Mouse (Mus musculus): Measurements from ENCODE around the gene Col2a1.

The Col2a1 gene

DNA sequence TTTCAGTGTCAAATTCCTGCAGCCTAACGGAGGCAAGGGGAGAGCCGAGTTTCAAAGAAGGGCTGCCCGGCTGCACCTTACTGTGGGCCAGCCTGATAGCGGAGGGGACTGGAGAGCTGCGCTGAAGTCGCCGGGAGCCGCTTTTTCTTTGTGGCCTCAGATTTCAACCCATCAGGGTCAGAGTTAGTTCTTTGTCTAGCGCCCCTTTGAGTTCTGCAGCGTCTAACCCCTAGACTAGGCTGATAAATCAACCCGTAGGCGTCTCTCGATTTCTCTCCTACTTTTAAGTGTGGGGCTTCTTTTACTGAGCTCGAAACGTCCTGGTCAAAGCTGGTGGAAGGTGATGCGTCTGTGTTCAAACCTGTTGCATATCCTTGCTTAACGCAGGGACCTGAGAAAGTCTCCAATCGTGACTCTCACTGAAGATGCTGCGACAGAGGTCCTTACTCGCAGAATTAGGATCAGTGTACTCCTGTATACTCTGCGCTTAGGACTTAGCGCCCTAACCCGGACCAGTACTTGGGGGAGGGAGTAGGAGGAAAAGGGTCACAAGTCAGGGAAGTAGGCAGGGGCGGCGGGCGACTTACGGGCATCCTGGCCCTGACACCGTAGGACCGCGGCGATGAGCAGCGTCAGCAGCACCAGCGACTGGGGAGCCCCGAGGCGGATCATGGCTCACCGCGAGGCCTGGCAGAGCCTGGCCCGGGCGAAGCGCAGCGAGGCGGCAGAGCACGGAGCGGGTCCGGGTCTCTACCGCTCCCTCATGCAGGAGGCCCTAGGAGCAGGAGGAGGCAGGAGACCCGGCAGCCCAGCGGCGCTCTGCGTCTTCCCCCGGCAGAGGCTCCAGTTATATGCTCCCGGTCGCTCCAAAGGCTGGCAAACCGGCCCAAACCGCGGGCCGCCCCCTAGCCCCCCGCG, at the start of gene Col2a1:
Gene Col2a1 (minus strand): TSS at position 874 of the 918 bp plus-strand sequence.
- no peak for DNase-seq (ENCODE audit: low spot score)

DNA sequence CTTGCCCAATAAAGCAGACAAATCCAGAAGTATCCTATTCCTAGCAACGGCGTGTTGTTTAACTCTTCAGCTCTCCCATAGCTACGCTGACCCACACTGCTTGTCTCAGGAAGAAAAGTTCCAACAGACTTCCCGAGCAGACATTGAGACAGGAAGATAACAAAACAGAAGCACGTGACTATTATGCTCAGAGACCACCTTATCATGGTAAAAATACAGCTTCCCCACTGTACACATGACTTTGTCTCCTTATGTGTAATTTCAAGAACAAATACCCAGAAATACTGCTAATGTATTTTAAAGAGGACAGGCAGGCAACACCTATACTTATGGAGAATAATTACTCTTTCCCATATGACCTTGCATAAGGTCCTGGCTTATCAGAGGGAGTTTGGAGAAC, 47.2 kb upstream of the Col2a1 start:
- DNase-seq (ENCODE audit: low spot score): no peak

DNA sequence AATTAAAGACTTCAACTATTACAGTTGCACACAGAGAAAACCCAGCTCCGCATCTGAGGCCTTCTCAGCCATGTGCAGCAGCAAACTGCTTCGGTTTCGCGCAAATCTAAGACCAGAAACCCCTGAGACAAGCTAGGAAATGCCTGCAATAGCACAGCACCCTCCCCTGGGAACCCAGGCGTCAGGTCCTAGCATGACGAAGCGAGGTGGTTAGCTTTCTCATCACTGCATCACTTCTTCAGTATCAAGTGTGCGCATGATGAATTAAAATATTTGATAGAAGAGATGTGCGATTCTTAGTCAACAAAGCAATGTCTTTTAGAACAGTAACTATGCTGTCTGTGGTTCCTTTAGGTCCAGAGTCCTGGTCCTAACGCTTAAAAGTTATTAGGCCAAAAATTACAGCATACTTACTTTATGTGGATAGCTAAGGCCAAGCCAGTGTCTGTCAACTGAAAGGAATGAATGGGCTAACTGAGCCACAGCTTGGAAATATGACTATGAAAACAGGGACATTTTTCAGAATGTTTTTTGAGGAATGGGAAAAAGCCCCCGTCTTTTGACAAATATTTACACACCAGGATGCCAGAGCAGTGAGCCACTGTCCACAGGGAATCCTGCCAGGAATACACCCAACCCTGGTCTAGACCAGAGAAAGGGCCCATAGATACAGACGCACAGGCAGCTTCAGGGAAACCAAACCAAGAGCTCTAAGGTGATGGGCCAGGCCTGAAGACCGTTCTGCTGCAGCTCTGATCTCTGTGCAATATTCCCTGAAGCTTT, 44.6 kb upstream of the Col2a1 start:
- no peak for DNase-seq (ENCODE audit: low spot score)

DNA sequence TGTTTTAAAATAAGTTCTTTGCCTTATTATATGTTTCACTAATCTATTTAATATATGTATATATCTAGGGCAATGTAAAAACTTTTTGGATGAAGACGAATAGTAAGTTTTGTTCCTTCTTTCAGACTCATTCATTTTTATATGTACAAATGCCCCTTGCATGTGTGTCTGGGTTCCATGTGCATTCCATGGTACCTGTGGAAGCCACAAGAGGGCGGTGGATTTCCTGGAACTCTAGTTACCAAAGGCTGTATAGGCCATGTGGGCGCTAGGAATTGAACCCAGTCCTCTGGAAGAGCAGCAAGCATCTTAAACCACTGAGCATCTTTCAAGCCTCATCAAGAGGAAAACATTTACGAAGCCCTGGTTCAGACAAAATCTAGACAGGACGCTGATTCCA, 39.9 kb upstream of the Col2a1 start:
- DNase-seq (ENCODE audit: low spot score): no peak

DNA sequence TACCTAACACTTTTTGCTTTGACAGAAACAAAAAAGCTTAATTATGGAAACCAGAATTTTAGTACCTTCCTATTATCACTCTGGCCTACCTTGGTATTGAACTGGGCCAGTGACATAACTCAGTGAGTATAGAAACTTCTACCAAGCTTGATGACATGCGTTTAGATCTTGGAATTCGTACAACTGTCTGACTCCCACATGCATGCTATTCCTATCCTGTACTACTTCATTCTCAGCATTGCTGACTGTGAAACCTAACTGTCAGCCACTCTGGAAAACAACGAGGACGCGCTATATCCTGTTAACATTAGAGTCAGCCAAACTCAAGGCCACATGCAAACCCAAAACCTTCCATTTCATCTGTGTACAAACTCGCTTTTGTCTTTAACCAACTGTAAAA, 39.5 kb upstream of the Col2a1 start:
- DNase-seq (ENCODE audit: low spot score): no peak

DNA sequence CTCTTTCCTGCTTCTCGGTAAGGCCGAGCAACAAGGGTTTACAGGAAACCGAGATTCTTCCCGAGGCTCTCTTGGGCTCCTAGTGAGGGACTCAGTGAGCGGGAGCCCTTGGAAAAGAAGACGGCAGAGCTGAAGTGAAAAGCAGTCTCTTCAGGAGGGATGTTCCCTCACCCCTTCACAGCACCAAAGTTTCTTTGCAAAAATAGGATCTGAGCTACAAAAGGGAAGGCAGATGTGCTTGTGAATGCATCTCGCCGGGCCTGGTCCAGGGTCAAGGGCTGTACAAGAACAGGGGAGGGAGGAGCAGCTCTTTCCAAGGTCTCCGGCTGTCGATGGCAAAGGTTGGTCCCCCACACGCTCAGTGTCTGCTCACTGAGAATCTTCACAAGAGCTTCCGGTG, 38.0 kb upstream of the Col2a1 start:
- DNase-seq (ENCODE audit: low spot score): no peak

DNA sequence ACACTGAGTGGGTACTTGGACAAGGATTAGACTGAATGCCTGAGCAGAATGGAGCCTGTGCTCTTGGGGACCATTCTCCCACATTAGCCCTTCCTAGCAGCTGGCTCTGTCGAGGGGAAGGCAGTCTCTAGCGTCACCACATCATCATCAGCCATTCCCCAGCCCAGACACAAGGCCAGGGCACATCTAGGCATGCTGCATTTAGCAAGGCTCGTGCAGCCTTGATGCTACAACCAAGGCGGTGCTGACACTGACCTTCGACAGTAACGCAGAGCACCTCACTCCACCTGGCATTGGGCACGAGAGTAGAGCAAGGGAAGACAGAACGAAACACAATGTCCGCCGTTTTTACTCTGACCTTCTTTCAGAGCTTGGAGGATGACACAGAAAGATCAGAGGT, 35.2 kb upstream of the Col2a1 start:
- DNase-seq (ENCODE audit: low spot score): no peak

DNA sequence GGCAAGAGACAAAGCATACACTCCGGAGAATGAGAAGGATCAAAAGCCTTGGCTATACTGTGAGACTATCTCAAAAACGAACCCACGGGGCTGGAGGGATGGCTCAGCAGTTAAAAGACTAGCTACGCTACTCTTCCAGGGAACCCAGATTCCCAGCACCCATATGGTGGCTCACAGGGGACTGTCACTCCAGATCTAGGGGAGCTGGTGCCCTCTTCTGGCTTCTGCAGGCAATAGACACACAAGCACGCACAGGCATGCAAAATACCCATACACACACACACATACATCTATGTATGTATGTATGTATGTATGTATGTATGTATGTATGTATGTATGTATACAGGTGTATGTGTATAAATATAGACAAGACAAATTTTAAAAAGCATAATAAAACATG, 32.1 kb upstream of the Col2a1 start:
- DNase-seq (ENCODE audit: low spot score): no peak

DNA sequence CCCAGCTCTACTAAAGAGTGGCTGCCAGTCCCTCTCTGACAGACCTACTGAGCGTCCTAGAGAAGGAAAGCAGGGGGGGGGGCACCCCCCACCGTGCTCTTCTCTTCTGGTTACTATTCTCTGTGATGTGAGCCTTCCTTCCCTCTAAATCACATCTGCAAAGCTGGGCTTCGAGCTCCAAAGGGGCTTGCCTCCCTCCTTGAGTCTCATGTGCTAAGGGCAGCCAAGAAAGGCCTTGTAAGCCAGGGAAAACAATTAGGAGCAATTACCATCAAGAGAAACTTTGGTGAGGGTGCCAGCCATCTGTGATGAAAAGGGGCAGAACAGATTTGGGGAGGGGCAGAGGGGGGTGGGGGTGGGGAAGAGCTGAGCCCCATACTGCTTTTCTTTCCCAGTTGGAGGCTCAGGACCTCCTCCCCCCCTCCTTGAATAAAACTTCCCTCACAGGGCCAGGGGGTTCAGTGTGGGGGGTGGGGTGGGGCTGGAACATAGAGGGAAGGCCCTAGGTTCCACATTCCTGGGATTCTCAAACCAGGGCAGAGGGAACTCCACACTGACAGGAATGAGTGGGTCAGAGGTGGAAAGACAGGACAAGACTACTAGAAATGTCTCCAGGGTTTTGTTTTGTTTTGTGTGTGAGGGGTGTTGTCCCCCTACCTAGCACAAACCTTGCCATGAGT, 30.7 kb upstream of the Col2a1 start:
- DNase-seq (ENCODE audit: low spot score): no peak

DNA sequence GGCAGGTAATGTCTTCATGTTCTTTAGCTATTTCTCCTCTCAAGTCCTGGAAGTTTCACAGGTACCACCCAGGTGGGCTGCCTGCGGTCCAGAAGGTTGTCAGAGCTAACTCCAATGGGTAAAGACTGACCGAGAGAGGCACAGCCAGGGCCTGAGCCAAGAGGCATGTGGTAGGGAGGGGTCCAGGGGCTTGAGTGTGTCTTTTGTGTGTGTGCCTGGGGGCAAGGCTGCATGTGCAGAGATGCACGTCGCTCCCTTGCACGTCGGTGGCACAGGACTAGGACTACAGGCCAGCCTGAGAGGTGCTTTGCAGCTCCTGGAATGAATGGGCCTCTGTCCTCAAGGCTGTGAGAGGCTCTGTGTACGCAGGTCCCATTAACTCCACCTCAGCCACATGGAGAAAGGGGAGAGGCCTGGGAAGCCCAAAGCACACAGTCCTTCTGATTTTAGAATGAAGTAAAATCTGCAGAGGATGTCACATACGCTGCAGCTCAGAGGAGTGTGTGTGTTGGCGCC, 28.8 kb upstream of the Col2a1 start:
- DNase-seq (ENCODE audit: low spot score): no peak

DNA sequence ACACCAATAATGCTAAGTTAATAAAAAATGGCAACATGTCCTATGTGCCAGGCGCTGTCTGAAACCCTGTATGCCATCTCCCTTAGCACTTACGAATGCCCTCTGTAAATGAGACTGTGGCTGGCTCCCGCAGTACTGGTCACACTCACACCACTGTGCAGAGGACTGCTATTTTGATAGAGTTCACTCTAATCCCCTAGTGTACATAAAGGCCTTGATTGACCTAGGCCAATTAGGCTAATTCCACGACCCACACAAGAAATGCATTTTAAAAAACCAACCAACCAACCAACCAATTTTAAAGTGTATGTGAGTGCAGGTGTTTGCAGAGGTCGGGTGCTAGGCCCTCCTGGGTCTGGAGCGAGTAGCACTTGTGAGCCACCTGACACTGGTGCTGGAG, 25.3 kb upstream of the Col2a1 start:
- DNase-seq (ENCODE audit: low spot score): no peak

DNA sequence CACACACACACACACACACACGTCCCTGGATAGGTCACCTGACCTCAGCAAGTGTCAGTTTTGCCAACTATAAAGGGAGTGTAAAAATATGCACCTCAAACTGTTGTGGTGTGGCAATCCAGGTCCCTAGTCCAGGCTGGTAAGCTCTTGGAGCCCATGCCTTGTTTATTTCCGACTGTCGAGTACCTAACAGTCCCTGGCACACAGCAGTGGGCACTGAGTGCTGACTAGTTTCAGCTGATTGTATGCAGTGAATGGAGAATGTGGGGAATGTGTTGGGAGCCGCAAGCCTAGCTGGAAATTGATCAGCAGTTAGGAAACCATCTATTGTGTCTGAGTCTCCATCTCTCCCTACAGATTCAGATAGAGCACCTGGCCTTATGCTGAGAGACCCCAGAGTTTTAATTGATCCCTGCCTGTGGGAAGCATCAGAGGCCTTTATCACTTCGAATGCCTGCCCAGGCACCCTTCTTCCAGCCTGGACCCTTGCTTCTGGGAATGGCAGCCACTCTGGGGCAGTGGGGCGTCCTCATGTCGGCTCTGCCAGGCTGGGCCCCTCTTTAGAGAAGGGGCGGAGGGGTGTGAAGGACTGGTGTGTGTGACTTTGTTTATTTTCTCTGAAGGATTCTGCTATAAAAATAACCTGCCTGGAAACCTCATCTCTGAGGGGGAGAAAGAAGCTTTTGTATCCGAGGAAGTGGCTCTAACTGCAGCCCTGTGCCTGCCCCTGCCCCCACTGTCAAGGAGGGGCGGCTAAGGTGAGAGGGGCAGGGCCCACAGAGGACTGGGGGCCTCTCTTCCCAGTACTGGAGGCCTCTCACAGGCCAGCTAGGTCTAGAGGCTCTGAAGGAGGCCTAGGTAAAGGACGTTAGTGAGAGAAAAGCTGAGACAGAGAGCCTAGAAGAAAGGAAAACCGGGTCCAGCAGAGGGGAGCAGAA, 22.7 kb upstream of the Col2a1 start:
- DNase-seq (ENCODE audit: low spot score): no peak

DNA sequence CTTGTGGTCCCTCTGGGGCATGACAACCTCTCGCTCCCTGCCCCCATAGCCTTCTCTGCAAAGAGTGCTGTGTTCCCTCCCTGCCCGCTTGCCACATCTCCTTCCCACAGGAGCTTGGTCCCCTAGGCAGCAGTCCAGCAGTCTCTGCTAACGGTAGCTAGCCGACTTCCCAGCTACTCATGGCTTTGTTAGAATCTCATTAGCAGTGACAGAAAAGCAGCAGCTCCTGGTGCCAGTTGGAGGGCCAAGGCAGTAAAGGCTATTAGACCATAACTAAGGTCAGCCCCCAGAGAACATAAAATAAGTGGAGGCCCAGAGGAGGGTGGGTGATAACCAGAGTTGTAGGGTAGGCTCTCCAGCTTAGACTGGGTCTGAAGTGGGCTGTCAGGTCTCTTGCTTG, 21.1 kb upstream of the Col2a1 start:
- DNase-seq (ENCODE audit: low spot score): no peak

DNA sequence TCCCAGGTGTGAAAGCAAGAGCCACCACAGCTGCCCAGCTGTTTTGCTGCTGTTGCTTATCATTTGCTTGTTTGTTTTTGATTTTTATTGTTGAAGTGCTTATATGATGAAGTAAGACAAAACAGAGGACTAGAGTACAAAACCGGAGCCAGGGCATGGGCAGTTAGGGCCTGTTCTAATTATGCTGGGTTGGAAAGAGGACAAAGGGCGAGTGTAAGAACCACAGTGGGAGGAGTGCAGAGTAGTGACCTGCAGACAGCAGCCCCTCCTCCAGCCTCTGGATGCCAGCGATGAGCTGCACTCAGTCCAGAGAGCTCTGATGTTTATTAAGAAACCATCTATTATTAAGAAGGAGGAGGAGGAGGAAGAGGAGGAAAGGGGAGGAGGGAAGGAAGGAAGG, 18.6 kb upstream of the Col2a1 start:
- no peak for DNase-seq (ENCODE audit: low spot score)

DNA sequence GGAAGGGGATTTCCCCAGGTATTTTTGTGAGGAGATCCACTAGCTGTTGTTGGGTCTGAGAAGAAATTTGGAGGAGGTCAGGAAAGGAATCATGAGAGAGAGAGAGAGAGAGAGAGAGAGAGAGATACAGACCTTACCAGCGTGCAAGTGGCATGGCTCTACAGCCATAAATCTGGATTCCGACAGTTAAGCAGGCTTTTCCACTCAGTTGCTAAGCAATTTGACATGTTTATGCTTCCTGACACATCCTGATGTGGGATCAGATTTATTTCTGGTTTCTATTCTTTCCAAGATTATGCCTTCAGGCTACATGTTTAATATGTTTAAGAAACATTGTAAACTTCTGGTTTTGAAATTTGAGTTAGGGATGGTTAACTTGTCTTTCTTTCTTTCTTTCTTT, 17.4 kb upstream of the Col2a1 start:
- DNase-seq (ENCODE audit: low spot score): no peak

DNA sequence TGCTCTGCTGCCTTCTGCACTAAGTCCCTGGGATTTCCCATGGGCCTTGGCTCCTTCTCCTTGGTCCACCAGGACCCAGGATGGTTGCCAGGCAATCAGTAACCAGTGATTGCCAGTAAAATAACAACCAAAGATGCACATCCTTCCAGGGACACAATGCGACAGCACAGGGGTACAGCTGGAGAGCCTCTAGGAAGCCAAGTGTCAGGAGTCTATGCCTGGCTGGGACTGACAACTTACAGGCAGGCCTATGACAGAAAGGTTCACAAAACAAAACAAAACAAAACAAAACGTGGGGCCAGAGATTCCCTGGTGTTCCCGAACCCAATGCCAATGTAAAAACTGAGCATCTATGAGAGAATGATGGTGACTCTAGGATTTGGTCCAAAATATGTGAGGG, 14.6 kb upstream of the Col2a1 start:
- no peak for DNase-seq (ENCODE audit: low spot score)

DNA sequence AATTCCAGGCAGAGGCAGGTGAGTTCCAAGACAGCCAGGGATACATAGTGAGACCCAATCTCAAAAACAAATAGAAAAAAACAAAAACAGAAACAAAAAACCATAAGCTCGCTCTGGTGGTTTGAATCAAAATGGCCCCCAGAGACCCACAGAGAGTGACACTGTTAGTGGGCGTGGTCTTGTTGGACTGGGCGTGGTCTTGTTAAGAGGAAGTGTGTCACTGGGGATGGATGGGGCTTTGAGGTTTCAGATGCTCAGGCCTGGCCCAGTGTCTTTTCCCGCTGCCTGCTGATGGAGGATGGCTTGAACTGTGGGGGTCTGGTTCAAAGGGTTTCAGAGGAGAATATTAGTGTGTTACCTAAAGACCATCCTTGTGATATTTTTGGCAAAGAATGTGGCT, 13.4 kb upstream of the Col2a1 start:
- DNase-seq (ENCODE audit: low spot score): no peak

DNA sequence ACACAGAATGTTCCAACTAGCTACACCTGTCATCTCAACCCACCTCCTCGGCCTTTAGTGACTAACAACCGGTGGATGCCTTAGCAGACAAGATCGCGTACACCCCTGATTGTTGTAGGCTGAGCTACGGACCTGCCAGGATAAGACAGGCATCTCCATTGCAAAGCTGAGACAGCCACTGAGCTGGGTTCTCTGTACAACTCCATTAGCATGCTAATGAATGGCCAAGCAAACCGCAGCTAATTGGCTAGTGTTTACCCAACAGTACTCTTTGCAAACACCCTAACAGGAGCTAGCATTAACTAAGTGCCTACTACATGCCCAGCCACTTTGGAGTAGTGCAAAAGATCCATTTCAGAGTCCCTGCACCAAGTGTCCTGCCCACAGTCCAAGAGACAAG, 8.3 kb upstream of the Col2a1 start:
- DNase-seq (ENCODE audit: low spot score): no peak

DNA sequence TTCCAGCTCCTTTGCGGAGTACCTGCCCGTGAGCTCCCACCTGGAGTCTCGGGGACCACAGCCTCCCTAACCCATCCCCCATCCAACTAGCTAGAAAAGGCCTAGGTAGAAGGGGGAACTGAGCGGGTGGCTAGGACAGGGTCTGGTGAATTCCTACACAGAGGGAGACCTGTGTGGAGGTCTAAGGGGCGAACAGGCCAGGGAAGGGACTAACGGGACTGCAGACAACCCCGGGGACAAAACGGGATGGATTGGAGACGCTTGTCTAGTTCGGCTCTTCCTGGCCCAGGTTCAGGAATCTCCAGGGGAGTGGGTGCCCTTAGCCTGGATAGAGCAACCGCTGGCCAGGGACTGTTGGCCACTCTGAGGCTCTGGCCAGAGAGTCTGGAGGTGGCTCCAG, 686 bp upstream of the Col2a1 start:
- no peak for DNase-seq (ENCODE audit: low spot score)

DNA sequence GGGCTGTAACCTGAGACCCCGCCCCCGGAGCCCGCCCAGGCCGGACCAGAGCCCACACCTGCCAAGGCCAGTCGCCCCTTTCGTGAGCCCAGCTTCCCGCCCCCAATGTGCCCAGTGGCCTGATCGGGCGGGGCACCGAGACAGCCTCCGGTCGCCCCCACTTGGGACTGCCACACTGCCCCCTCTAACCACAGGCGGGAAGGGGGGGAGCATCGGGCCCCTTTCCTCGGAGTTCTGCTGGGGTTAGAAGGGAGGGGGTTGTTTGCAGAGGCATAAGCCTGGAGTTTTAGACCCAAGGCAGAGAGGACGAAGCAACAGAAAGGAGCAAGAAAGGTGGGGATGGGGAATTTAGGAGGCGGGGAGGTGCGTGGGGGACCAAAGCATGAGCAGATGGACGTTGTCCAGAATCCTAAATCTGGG, 255 bp upstream of the Col2a1 start:
- no peak for DNase-seq (ENCODE audit: low spot score)

Data from ovary, postnatal 14 days (tissue).